Mouse (Mus musculus) embryonic facial prominence, embryonic 14.5 days (tissue): ENCODE data around the gene Rtkn. TPM values are rescaled to one million over a fixed set of nuclear protein-coding genes. Genes with fewer than 3 reads are reported as not detected.

Experiments
- ATAC-seq: fragments of 200-750 bp; cut with Nextera tagmentation; 2 replicates; pipeline ENCODE4 v1.8.0; 2017; ENCODE audit warnings: low read depth, moderate number of reproducible peaks, moderate TSS enrichment
- DNase-seq: peaks from one replicate; pipeline ENCODE4 v3.0.0-alpha.2; 2015; ENCODE audit warnings: low spot score
- H3K27ac ChIP-seq: fragments of 300-500 bp; sonication (generic); replicated peaks from 2 replicates; pipeline ENCODE4 v1.5.1; 2014; ENCODE audit warnings: low read depth, mild to moderate bottlenecking, low read length, moderate library complexity
- H3K27me3 ChIP-seq: fragments of 300-500 bp; sonication (generic); replicated peaks from 2 replicates; pipeline ENCODE4 v1.6.1; 2014; ENCODE audit warnings: low read length; ENCODE audit not compliant: control insufficient read depth, insufficient read depth
- H3K36me3 ChIP-seq: fragments of 300-500 bp; sonication (generic); 2 replicates; pipeline ENCODE4 v1.6.1; 2014; ENCODE audit warnings: low read length, mixed read lengths; ENCODE audit not compliant: control insufficient read depth, insufficient read depth
- H3K4me1 ChIP-seq: fragments of 300-500 bp; sonication (generic); 2 replicates; pipeline ENCODE4 v1.6.1; 2014; ENCODE audit warnings: antibody characterized with exemption, low read length; ENCODE audit not compliant: control insufficient read depth, insufficient read depth
- H3K4me2 ChIP-seq: fragments of 300-500 bp; sonication (generic); 2 replicates; pipeline ENCODE4 v1.6.1; 2014; ENCODE audit warnings: low read depth, mild to moderate bottlenecking, low read length, moderate library complexity, mixed read lengths
- H3K4me3 ChIP-seq: fragments of 300-500 bp; sonication (generic); 2 replicates; pipeline ENCODE4 v1.5.1; 2014; ENCODE audit warnings: low read depth, mild to moderate bottlenecking, low read length
- H3K9ac ChIP-seq: fragments of 300-500 bp; sonication (generic); 2 replicates; pipeline ENCODE4 v1.6.1; 2014; ENCODE audit warnings: low read depth, mild to moderate bottlenecking, low read length, moderate library complexity, mixed read lengths
- H3K9me3 ChIP-seq: fragments of 300-500 bp; sonication (generic); 2 replicates; pipeline ENCODE4 v1.6.1; 2016; ENCODE audit warnings: low read length; ENCODE audit not compliant: control insufficient read depth
- WGBS: fragments of 180-500 bp; shearing (Covaris S2); extraction: QIAGEN DNeasy Blood & Tissue Kit; methylation state at CpG from one replicate; pipeline ENCODE4 v1.1.7; 2014; 5-methylcytosine and 5-hydroxymethylcytosine counted together
- polyA plus RNA-seq: library from polyadenylated mRNA; unstranded; fragments of >200 nt; fragmentation: Nextera tagmentation; extraction: Ambion mirVana; gene quantifications from 2 replicates; pipeline ENCODE4 v1.2.1, GENCODE M21; 2014

Rtkn gene
- polyA plus RNA-seq, 1 experiment from 2014 or later, result 25.8 TPM

DNA sequence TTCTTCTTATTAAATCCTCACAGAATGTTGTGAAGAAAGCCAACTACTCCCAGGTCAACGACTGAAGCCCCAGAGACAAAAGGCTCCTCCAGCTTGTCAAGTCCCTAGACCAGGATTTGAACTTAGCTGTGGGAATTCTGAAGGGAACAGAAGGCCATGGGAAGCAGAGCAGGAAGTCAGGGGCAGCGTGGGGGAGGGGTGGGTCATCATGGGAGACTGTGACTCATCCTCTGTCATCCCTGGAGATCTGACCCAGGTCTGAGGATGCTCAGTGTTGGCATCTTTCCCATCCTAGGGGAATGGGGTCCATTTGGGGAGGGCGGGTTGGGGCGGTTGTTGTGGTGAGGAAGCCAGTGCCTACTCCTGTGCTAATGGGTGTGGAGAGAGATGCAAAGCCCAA, 6.4 kb downstream of the Rtkn start:
- no peaks in the 10 kb centered on the region for H3K27me3 ChIP-seq
- peak overlapping the region; percentile 28 for H3K4me3 ChIP-seq
- peak overlapping the region; percentile 62 for H3K9ac ChIP-seq
- ATAC-seq (no peak), DNase-seq (no peak)
- H3K9me3 ChIP-seq, result no peaks in the 10 kb centered on the region
- WGBS, result 26% methylated on average over 4 of the region's 4 CpGs
- H3K4me2 ChIP-seq, result peak overlapping the region; percentile 70
- no peak overlapping the region for H3K27ac ChIP-seq
- peaks cover 29% of the 10 kb centered on the region for H3K4me1 ChIP-seq
- peaks cover 10% of the 10 kb centered on the region; the same call in 1 of the 2 replicates for H3K36me3 ChIP-seq

DNA sequence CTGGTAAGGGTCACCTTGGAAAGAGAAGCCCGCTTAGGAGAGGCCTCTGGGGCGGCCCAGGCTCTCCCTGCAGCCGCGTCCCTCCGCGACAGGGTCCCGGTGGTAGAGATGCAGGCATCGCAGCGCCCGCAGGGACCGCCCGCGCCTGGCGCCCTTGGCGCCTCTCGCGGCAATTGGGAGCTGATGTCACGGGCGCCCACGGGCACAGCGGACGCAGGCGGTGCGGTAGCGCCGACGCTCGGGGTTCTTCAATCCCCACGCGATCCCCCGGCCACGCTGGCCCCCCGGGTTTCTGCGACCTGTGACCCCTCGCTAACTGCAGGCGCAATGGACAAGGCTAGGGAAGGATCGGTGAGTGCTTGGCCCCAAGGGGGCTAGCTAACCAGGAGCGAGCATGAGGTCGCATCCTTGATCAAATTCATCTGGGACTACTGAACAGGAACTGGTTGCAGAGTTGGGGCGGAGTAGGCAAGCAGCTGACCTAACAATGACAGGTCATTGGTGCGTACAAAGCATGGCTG, 7.0 kb downstream of the Rtkn start:
- Histone ChIP-seq H3K4me3 (peak overlapping the region; percentile 28), H3K4me2 (peak overlapping the region; percentile 70), H3K9ac (peak overlapping the region; percentile 62), H3K27ac (peak overlapping the region; percentile 33), H3K9me3 (no peaks in the 10 kb centered on the region), H3K27me3 (no peaks in the 10 kb centered on the region), H3K36me3 (peaks cover 17% of the 10 kb centered on the region), H3K4me1 (peaks cover 28% of the 10 kb centered on the region)
- ATAC-seq (no peak), DNase-seq (no peak)
- 8% methylated on average over 37 of the region's 41 CpGs for WGBS

DNA sequence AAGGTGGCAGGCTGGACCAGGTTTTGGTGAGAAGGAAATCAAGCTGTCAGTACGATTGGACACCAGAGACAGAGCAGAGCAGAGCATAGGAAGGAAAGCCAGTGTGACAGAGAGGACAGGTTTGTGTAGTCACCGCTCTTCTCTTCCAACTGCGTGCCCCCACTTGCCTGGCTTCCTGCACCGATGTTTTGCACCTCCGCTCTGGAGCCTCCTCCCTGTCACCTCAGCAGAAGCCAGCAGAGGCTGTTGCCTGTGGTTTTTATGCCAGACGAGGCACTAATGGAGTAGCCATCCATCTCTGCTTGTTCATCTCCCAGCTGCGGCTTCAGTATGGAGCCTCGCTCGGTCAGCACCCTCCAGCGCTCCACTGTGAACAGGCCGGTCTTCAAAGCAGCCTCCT, 7.6 kb downstream of the Rtkn start:
- H3K4me1 ChIP-seq, result peaks cover 28% of the 10 kb centered on the region
- no peaks in the 10 kb centered on the region for H3K9me3 ChIP-seq
- no peaks in the 10 kb centered on the region for H3K27me3 ChIP-seq
- DNase-seq (peak; percentile 53), ATAC-seq (no peak)
- H3K27ac ChIP-seq, result peak overlapping the region; percentile 33
- peak overlapping the region; percentile 70 for H3K4me2 ChIP-seq
- no peak overlapping the region for H3K9ac ChIP-seq
- peaks cover 22% of the 10 kb centered on the region for H3K36me3 ChIP-seq
- WGBS, result 61% methylated on average over 11 of the region's 11 CpGs
- no peak overlapping the region for H3K4me3 ChIP-seq

DNA sequence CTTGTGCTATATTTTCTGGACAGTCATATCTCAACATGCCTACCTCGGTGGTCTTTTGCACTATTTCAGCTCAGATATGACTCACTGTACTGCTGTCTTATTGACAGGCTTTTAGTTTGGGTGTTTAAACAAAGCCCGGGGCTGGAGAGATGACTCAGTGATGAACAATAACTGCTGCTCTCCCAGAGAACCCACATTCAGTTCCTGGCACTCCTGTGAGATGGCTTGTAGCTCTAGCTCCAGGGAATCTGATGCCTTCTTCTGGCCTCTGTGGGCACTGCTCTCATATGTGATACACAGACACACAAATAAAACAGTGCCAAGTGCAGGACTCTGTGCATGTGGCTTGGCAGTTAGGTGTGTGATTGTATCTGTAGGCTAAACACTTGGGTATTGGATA, 9.9 kb downstream of the Rtkn start:
- no peak overlapping the region for H3K4me3 ChIP-seq
- H3K4me2 ChIP-seq, result no peak overlapping the region
- 0 out of 2 replicates have a peak overlapping the region, but pooled peaks have one; percentile 8 for H3K27ac ChIP-seq
- no peak for ATAC-seq
- H3K27me3 ChIP-seq, result no peaks in the 10 kb centered on the region
- H3K36me3 ChIP-seq, result peaks cover 45% of the 10 kb centered on the region
- WGBS, result 84% methylated on average over 2 of the region's 2 CpGs
- H3K9ac ChIP-seq, result no peak overlapping the region
- no peak for DNase-seq
- H3K4me1 ChIP-seq, result peaks cover 11% of the 10 kb centered on the region
- no peaks in the 10 kb centered on the region for H3K9me3 ChIP-seq

DNA sequence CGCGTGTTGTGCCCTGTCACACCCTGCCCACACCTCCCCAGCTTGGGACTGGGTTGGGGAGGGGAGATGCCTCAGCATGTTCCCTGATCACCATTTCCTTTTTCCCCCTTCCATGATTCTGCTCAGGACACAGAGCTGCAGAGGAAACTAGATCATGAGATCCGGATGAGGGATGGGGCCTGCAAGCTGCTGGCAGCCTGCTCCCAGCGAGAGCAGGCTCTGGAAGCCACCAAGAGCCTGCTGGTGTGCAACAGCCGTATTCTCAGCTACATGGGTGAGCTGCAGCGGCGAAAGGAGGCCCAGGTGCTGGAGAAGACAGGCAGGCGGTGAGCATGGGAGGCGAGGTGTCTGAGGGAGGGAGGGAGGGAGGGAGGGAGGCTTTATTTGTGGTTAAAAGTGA, 10.5 kb downstream of the Rtkn start:
- Histone ChIP-seq H3K36me3 (peaks cover 51% of the 10 kb centered on the region), H3K4me1 (peaks cover 11% of the 10 kb centered on the region), H3K4me3 (no peak overlapping the region), H3K27me3 (no peaks in the 10 kb centered on the region), H3K27ac (peak overlapping the region; percentile 8; the same call in 1 of the 2 replicates), H3K4me2 (no peak overlapping the region), H3K9ac (0 out of 2 replicates have a peak overlapping the region, but pooled peaks have one; percentile 14), H3K9me3 (no peaks in the 10 kb centered on the region)
- DNase-seq, result no peak
- ATAC-seq, result no peak
- WGBS, result 63% methylated on average over 9 of the region's 9 CpGs

DNA sequence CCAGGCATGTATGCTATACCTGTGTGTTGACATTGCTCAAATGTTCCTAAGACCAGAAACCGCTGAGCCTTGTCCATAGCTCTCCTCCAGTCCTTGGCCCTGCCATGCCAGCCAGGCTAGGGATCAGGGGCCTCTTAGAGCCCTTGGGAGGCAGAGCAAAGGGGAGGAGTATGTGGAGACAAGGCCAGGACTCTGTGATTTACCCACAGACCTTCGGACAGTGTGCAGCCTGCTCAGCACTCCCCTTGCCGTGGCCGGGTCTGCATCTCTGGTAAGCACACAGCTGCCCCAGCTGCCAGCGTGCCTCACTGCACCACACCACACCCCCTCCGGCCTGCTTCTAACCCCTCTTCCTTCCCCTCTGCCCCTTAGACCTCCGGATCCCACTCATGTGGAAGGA, 12.0 kb downstream of the Rtkn start:
- Histone ChIP-seq H3K27ac (no peak overlapping the region), H3K4me3 (no peak overlapping the region), H3K9ac (no peak overlapping the region), H3K4me2 (no peak overlapping the region), H3K9me3 (no peaks in the 10 kb centered on the region), H3K27me3 (no peaks in the 10 kb centered on the region), H3K36me3 (peaks cover 65% of the 10 kb centered on the region), H3K4me1 (peaks cover 3% of the 10 kb centered on the region)
- no peak for DNase-seq
- ATAC-seq, result no peak
- WGBS, result 56% methylated on average over 7 of the region's 7 CpGs

DNA sequence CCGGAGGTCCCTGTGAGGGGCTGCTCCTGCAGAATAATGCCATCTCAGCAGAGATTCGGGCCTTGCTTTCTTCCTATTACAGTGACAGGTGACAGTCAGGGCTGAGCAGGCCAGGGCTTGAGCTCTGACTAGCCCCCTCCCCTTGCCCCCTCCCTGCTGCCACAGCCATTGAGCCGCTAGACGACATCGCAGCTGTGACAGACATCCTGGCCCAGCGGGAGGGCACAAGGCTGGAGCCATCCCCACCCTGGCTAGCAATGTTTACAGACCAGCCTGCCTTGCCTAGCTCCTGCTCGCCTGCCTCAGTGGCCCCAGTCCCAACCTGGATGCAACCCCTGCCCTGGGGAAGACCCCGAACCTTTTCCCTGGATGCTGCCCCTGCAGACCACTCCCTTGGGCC, 16.5 kb downstream of the Rtkn start:
- no peak overlapping the region for H3K27ac ChIP-seq
- H3K9ac ChIP-seq, result no peak overlapping the region
- WGBS, result 50% methylated on average over 4 of the region's 8 CpGs
- H3K4me3 ChIP-seq, result no peak overlapping the region
- DNase-seq, result no peak
- no peak for ATAC-seq
- no peak overlapping the region for H3K4me2 ChIP-seq
- H3K27me3 ChIP-seq, result no peaks in the 10 kb centered on the region
- peaks cover 60% of the 10 kb centered on the region for H3K36me3 ChIP-seq
- no peaks in the 10 kb centered on the region for H3K4me1 ChIP-seq
- H3K9me3 ChIP-seq, result no peaks in the 10 kb centered on the region

DNA sequence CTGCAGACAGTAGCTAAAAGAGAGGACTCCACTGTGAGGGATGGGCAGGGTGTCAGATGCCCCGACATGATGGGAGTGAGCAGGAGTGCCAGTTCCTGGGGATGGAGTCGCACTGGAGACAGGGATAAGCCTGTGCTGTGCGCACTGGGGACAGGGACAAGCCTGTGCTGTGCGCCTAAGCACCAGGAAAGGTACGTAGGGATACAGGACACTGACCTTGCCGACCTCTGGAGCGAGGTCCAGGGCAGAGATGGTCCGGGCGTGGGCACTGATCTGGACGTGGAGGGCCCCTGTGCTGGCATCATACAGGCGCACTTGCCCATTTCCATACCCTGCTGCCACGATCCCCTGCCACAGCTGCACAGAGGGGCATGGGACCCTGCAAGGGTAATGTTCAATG, 17.8 kb downstream of the Rtkn start:
- Histone ChIP-seq H3K36me3 (peaks cover 48% of the 10 kb centered on the region), H3K4me3 (no peak overlapping the region), H3K9me3 (no peaks in the 10 kb centered on the region), H3K27ac (no peak overlapping the region), H3K9ac (no peak overlapping the region), H3K27me3 (no peaks in the 10 kb centered on the region), H3K4me2 (no peak overlapping the region), H3K4me1 (no peaks in the 10 kb centered on the region)
- ATAC-seq (no peak), DNase-seq (no peak)
- 78% methylated on average over 9 of the region's 12 CpGs for WGBS

DNA sequence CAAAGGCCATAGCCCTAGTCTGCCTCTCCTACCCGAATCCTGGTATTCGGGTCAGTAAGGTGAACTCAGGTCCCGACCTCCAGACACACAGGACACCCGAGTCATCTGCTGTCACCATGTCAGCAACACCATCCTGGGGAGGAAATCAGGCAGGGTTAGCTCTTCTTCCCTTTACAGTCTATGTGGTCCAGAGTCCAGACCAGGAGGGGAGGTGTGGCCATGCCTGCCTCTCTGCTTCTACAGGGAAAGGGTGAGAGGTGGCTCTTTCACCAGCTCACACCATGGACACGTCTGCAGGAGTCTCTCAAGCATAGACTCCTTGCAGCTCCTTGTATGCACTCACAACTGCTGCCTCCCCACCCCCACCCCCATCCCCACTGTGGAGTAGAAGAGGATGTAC, 18.2 kb downstream of the Rtkn start:
- H3K27me3 ChIP-seq, result no peaks in the 10 kb centered on the region
- H3K9me3 ChIP-seq, result no peaks in the 10 kb centered on the region
- WGBS, result 74% methylated on average over 5 of the region's 5 CpGs
- ATAC-seq (no peak), DNase-seq (no peak)
- H3K9ac ChIP-seq, result no peak overlapping the region
- H3K4me1 ChIP-seq, result no peaks in the 10 kb centered on the region
- no peak overlapping the region for H3K4me2 ChIP-seq
- no peak overlapping the region for H3K27ac ChIP-seq
- peaks cover 43% of the 10 kb centered on the region for H3K36me3 ChIP-seq
- H3K4me3 ChIP-seq, result no peak overlapping the region
